Mouse (Mus musculus): ENCODE data around the gene Itpr1. TPM values are rescaled to one million over a fixed set of nuclear protein-coding genes. Genes with fewer than 3 reads are reported as not detected.

The Itpr1 gene
- total RNA-seq, 2 experiments from 2014 or later = 34.0 to 35.5 TPM

GRCm38 (mm10) chr6:108571042-108571590 lies 358.2 kb downstream of the Itpr1 start:
- DNase-seq (ENCODE audit: low spot score in 2 of 2) = peak; percentile 82 to 88

- DNase-seq (ENCODE audit: low spot score in 2 of 2) = no peak
Measured at GRCm38 (mm10) chr6:108572646-108573045, 359.8 kb downstream of the Itpr1 start.

GRCm38 (mm10) chr6:108577056-108577455 lies 364.2 kb downstream of the Itpr1 start:
- no peak for DNase-seq (ENCODE audit: low spot score in 2 of 2)

GRCm38 (mm10) chr6:108588426-108588825 lies 375.5 kb downstream of the Itpr1 start:
- no peak for DNase-seq (ENCODE audit: low spot score in 2 of 2)

- no peak for DNase-seq (ENCODE audit: low spot score in 2 of 2)
Measured at GRCm38 (mm10) chr6:108592227-108592626, 379.3 kb downstream of the Itpr1 start.

GRCm38 (mm10) chr6:108592636-108593035 lies 379.7 kb downstream of the Itpr1 start:
- no peak for DNase-seq (ENCODE audit: low spot score in 2 of 2)

- DNase-seq (ENCODE audit: low spot score in 2 of 2) = no peak
Measured at GRCm38 (mm10) chr6:108594171-108594841, 381.4 kb downstream of the Itpr1 start.

- no peak for DNase-seq (ENCODE audit: low spot score in 2 of 2)
Measured at GRCm38 (mm10) chr6:108598691-108599090, 385.8 kb downstream of the Itpr1 start.

- no peak for DNase-seq (ENCODE audit: low spot score in 2 of 2)
Measured at GRCm38 (mm10) chr6:108599317-108599716, 386.4 kb downstream of the Itpr1 start.

Small RNA genes within 50 kb of the gene (microRNA-seq; reads per million reads assigned to microRNA genes)
- gene Mir7661 = not detected

Other genes with a start within 250 kb of the Itpr1 start
- 1 to 10 TPM; 2.3 to 3.1 TPM for gene Setmar, start 148.1 kb upstream of the Itpr1 start, total RNA-seq (2021)
- 10 to 100 TPM; 16.8 to 19.4 TPM for gene Sumf1, start 27.5 kb upstream of the Itpr1 start, total RNA-seq (2021)

All from gastrocnemius, postnatal 4 days (tissue).